Mouse (Mus musculus): ENCODE results near the gene 1700019D03Rik.

Gene 1700019D03Rik

GRCm38 (mm10) chr1:53020079-53020478, at the start of gene 1700019D03Rik:
Gene 1700019D03Rik, minus strand, starts transcription at chr1:53020179.
- in situ Hi-C loops (cut with MboI, MseI): no loop called here

- in situ Hi-C loops (cut with MboI, MseI): no loop called here
Measured at GRCm38 (mm10) chr1:53063921-53064320, 43.9 kb upstream of the 1700019D03Rik start.

GRCm38 (mm10) chr1:53061871-53062608, 42.1 kb upstream of the 1700019D03Rik start:
- in situ Hi-C loops (cut with MboI, MseI): no loop called here

GRCm38 (mm10) chr1:53061340-53061739, 41.4 kb upstream of the 1700019D03Rik start, which contains the start of gene Mstn:
Gene Mstn, plus strand, starts transcription at chr1:53061640.
- in situ Hi-C loops (cut with MboI, MseI): no loop called here

- in situ Hi-C loops (cut with MboI, MseI): no loop called here
Measured at GRCm38 (mm10) chr1:53060499-53060898, 40.5 kb upstream of the 1700019D03Rik start.

GRCm38 (mm10) chr1:53059106-53059505, 39.1 kb upstream of the 1700019D03Rik start:
- in situ Hi-C loops (cut with MboI, MseI): no loop called here

GRCm38 (mm10) chr1:53053087-53054022, 33.4 kb upstream of the 1700019D03Rik start:
- in situ Hi-C loops (cut with MboI, MseI): no loop called here

- in situ Hi-C loops (cut with MboI, MseI): loop anchor here (10.0 kb wide), 1 partner anchor 1435 kb away; no protein-coding TSS in a partner anchor
Measured at GRCm38 (mm10) chr1:53049763-53050427, 29.9 kb upstream of the 1700019D03Rik start.

GRCm38 (mm10) chr1:53037443-53037871, 17.5 kb upstream of the 1700019D03Rik start:
- in situ Hi-C loops (cut with MboI, MseI): loop anchor here (10.0 kb wide), 1 partner anchor 327 kb away; no protein-coding TSS in a partner anchor

GRCm38 (mm10) chr1:53032550-53032949, 12.6 kb upstream of the 1700019D03Rik start:
- in situ Hi-C loops (cut with MboI, MseI): loop anchor here (10.0 kb wide), 1 partner anchor 332 kb away; no protein-coding TSS in a partner anchor

- in situ Hi-C loops (cut with MboI, MseI): no loop called here
Measured at GRCm38 (mm10) chr1:53018746-53019505, 1.1 kb downstream of the 1700019D03Rik start.

- in situ Hi-C loops (cut with MboI, MseI): no loop called here
Measured at GRCm38 (mm10) chr1:53015606-53016005, 4.4 kb downstream of the 1700019D03Rik start.

- in situ Hi-C loops (cut with MboI, MseI): no loop called here
Measured at GRCm38 (mm10) chr1:53014716-53015115, 5.3 kb downstream of the 1700019D03Rik start.

GRCm38 (mm10) chr1:52986692-52987091, 33.3 kb downstream of the 1700019D03Rik start:
- in situ Hi-C loops (cut with MboI, MseI): no loop called here

GRCm38 (mm10) chr1:52973198-52973597, 46.8 kb downstream of the 1700019D03Rik start:
- in situ Hi-C loops (cut with MboI, MseI): no loop called here

- in situ Hi-C loops (cut with MboI, MseI): no loop called here
Measured at GRCm38 (mm10) chr1:52971881-52972503, 48.0 kb downstream of the 1700019D03Rik start.

GRCm38 (mm10) chr1:52964581-52964980, 55.4 kb downstream of the 1700019D03Rik start:
- in situ Hi-C loops (cut with MboI, MseI): no loop called here

GRCm38 (mm10) chr1:52963097-52963496, 56.9 kb downstream of the 1700019D03Rik start:
- in situ Hi-C loops (cut with MboI, MseI): no loop called here

- in situ Hi-C loops (cut with MboI, MseI): no loop called here
Measured at GRCm38 (mm10) chr1:52960191-52960590, 59.8 kb downstream of the 1700019D03Rik start.

- in situ Hi-C loops (cut with MboI, MseI): loop anchor here (10.0 kb wide), 1 partner anchor 312 kb away; no protein-coding TSS in a partner anchor
Measured at GRCm38 (mm10) chr1:52956746-52957145, 63.2 kb downstream of the 1700019D03Rik start.
